Mouse (Mus musculus) liver, adult 2 months (tissue): ENCODE data around the gene Zfp64. TPM values are rescaled to one million over a fixed set of nuclear protein-coding genes. Genes with fewer than 3 reads are reported as not detected.

Source experiments
- DNase-seq: peaks from one replicate; pipeline ENCODE4 v3.0.0-alpha.2; 2011; ENCODE audit warnings: low read depth, low spot score; ENCODE audit errors: extremely low read depth
- H3K27ac ChIP-seq: fragments of 200-500 bp; replicated peaks from 2 replicates; pipeline ENCODE4 v1.5.1; 2012; ENCODE audit warnings: low read depth, mild to moderate bottlenecking, control low read depth, inconsistent platforms, low read length; ENCODE audit not compliant: insufficient read depth
- H3K27me3 ChIP-seq: fragments of 200-500 bp; 2 replicates; pipeline ENCODE4 v1.6.1; 2012; ENCODE audit warnings: mild to moderate bottlenecking, moderate library complexity, low read length, inconsistent platforms; ENCODE audit not compliant: control insufficient read depth, insufficient read depth
- H3K36me3 ChIP-seq: fragments of 200-500 bp; 2 replicates; pipeline ENCODE4 v1.6.1; 2012; ENCODE audit warnings: low read length, inconsistent platforms; ENCODE audit not compliant: control insufficient read depth, insufficient read depth
- H3K4me1 ChIP-seq: fragments of 200-500 bp; 2 replicates; pipeline ENCODE4 v1.6.1; 2011; ENCODE audit warnings: low read length; ENCODE audit not compliant: control insufficient read depth, insufficient read depth
- H3K4me3 ChIP-seq: fragments of 200-500 bp; 2 replicates; pipeline ENCODE4 v1.5.1; 2011; ENCODE audit warnings: low read depth, mild to moderate bottlenecking, control low read depth, low read length, moderate library complexity; ENCODE audit not compliant: insufficient read depth
- H3K79me2 ChIP-seq: fragments of 200-500 bp; 2 replicates; pipeline ENCODE4 v1.6.1; 2012; ENCODE audit warnings: inconsistent platforms, mild to moderate bottlenecking, low read length, moderate library complexity; ENCODE audit not compliant: control insufficient read depth, insufficient read depth
- H3K9ac ChIP-seq: fragments of 200-500 bp; 2 replicates; pipeline ENCODE4 v1.6.1; 2012; ENCODE audit warnings: low read depth, mild to moderate bottlenecking, control low read depth, inconsistent platforms, low read length
- CTCF ChIP-seq: fragments of 200-500 bp; IDR thresholded peaks from 2 replicates; pipeline ENCODE4 v1.5.1; 2011; ENCODE audit warnings: low read depth, low read length, control low read depth
- POLR2A ChIP-seq: fragments of 200-500 bp; IDR thresholded peaks from 2 replicates; pipeline ENCODE4 v1.6.1; 2011; ENCODE audit warnings: low read length, control low read depth; ENCODE audit not compliant: insufficient read depth; ENCODE audit errors: extremely low read depth
- WGBS: fragments of 180-500 bp; shearing (Covaris S2); methylation state at CpG from one replicate; pipeline ENCODE4 v1.1.7; 2018; 5-methylcytosine and 5-hydroxymethylcytosine counted together
- polyA plus RNA-seq: library from polyadenylated mRNA; depleted of rRNA; stranded (reverse); fragments of >200 nt; gene quantifications from 2 replicates; pipeline ENCODE4 v1.2.3, GENCODE M21; 2012
- total RNA-seq: library from RNA; depleted of rRNA; stranded (reverse); fragments of >200 nt; gene quantifications from 2 replicates; pipeline ENCODE4 v1.2.3, GENCODE M21; 2014

Gene Zfp64
- total and polyA plus RNA-seq, 2 experiments, result 5.6 to 14.3 TPM

DNA sequence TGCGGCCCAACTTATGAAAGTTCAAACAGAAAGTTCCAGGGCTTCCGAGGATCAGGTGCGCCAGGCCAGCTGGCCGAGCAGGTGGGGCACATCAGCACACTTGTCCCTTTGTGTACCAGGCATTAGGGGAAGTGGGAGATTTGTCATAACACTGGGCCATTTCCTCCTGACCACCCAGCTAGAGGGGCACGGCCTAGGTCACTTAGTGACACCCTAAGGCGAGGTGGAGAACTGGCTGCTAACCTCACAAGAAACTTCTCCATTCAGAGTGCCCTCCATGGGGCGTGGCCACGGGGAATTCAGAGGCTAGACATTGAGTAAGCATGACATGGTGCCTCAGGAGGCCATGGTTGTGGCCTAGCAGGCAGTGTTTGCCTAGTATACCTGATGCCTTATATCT lies 70.7 kb downstream of the Zfp64 start:
- no peaks in the 10 kb centered on the region for H3K4me1 ChIP-seq
- H3K4me3 ChIP-seq, result no peak overlapping the region
- TF ChIP-seq CTCF (no peak), POLR2A (no peak)
- H3K27me3 ChIP-seq, result no peaks in the 10 kb centered on the region
- no peak overlapping the region for H3K9ac ChIP-seq
- DNase-seq, result no peak
- no peaks in the 10 kb centered on the region for H3K79me2 ChIP-seq
- no peaks in the 10 kb centered on the region for H3K36me3 ChIP-seq
- 67% methylated on average over 8 of the region's 8 CpGs for WGBS
- no peak overlapping the region for H3K27ac ChIP-seq

DNA sequence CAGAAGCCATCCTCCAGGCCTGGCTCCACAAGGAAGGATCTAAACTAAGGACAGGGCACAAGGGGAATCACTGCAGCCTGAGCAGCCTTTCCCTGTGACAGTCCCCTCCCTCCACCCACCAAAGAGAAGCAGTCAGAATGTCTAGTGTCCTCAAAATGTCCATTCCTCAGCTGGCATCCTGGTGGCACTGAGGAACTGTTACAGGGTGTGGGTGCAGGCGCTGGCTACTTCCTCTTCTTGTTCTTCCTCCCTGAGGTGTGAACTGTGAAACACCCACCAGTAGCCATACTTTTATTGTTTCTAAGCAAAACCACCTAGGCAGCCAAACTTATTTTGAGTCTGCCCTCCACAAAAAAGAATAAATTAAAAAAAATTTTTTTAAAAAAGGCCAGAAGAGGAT lies 72.4 kb downstream of the Zfp64 start:
- H3K4me3 ChIP-seq, result no peak overlapping the region
- no peaks in the 10 kb centered on the region for H3K36me3 ChIP-seq
- H3K9ac ChIP-seq, result no peak overlapping the region
- no peak for TF ChIP-seq CTCF
- TF ChIP-seq POLR2A, result no peak
- H3K27ac ChIP-seq, result no peak overlapping the region
- no peaks in the 10 kb centered on the region for H3K4me1 ChIP-seq
- H3K27me3 ChIP-seq, result no peaks in the 10 kb centered on the region
- no peaks in the 10 kb centered on the region for H3K79me2 ChIP-seq
- 88% methylated on average over 1 of the region's 1 CpGs for WGBS
- no peak for DNase-seq

GRCm38 (mm10) chr2:168881927-168882326 lies 73.5 kb downstream of the Zfp64 start:
- Histone ChIP-seq H3K27ac (no peak overlapping the region), H3K4me1 (no peaks in the 10 kb centered on the region), H3K36me3 (no peaks in the 10 kb centered on the region), H3K4me3 (no peak overlapping the region), H3K9ac (no peak overlapping the region), H3K79me2 (no peaks in the 10 kb centered on the region), H3K27me3 (no peaks in the 10 kb centered on the region)
- peak; percentile 17 for DNase-seq
- 45% methylated on average over 5 of the region's 5 CpGs for WGBS
- no peak for TF ChIP-seq POLR2A
- TF ChIP-seq CTCF, result peak; percentile 78

- Histone ChIP-seq H3K4me3 (no peak overlapping the region), H3K36me3 (no peaks in the 10 kb centered on the region), H3K4me1 (no peaks in the 10 kb centered on the region), H3K27ac (no peak overlapping the region), H3K9ac (no peak overlapping the region), H3K79me2 (no peaks in the 10 kb centered on the region), H3K27me3 (no peaks in the 10 kb centered on the region)
- TF ChIP-seq POLR2A (no peak), CTCF (0 out of 2 replicates have a peak, but pooled peaks have one; percentile 8)
- 89% methylated on average over 10 of the region's 10 CpGs for WGBS
- no peak for DNase-seq
Measured at GRCm38 (mm10) chr2:168879573-168879972, 75.8 kb downstream of the Zfp64 start.

GRCm38 (mm10) chr2:168878708-168879107 lies 76.7 kb downstream of the Zfp64 start:
- 24% methylated on average over 8 of the region's 8 CpGs for WGBS
- no peaks in the 10 kb centered on the region for H3K36me3 ChIP-seq
- H3K4me1 ChIP-seq, result no peaks in the 10 kb centered on the region
- H3K27me3 ChIP-seq, result no peaks in the 10 kb centered on the region
- H3K79me2 ChIP-seq, result no peaks in the 10 kb centered on the region
- H3K9ac ChIP-seq, result no peak overlapping the region
- H3K4me3 ChIP-seq, result no peak overlapping the region
- no peak overlapping the region for H3K27ac ChIP-seq
- no peak for TF ChIP-seq CTCF
- TF ChIP-seq POLR2A, result no peak
- DNase-seq, result no peak

DNA sequence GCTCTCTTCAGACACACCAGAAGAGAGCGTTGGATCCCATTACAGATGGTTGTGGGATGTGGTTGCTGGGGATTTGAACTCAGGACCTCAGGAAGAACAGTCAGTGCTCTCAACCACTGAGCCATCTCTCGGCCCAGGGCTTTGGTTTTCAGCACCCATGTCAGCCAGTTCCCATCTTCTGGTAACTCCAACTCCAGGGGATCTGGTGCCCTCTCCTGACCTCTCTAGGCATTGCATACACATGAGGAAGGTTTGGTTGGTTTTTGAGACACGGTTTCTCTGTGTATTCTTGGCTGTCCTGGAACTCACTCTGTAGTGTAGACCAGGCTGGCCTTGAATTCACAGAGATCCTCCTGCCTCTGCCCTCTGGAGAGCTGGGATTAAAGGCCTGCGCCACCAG lies 77.2 kb downstream of the Zfp64 start:
- 86% methylated on average over 4 of the region's 4 CpGs for WGBS
- DNase-seq, result no peak
- TF ChIP-seq CTCF (peak; percentile 21; the same call in 1 of the 2 replicates), POLR2A (no peak)
- H3K27ac ChIP-seq, result no peak overlapping the region
- H3K4me3 ChIP-seq, result no peak overlapping the region
- H3K36me3 ChIP-seq, result no peaks in the 10 kb centered on the region
- H3K79me2 ChIP-seq, result no peaks in the 10 kb centered on the region
- H3K4me1 ChIP-seq, result no peaks in the 10 kb centered on the region
- H3K27me3 ChIP-seq, result no peaks in the 10 kb centered on the region
- H3K9ac ChIP-seq, result no peak overlapping the region
